Mouse (Mus musculus) embryonic fibroblast, embryonic 13.5 days (primary cell): ENCODE data around the gene Zmym4.

Experiments
- CTCF ChIP-seq: IDR thresholded peaks from 2 replicates; pipeline ENCODE4 v1.5.1; 2011; ENCODE audit warnings: mild to moderate bottlenecking, control low read depth, low read length, moderate library complexity, borderline replicate concordance; ENCODE audit not compliant: insufficient read depth
- POLR2A ChIP-seq: IDR thresholded peaks from 2 replicates; pipeline ENCODE4 v1.6.1; 2011; ENCODE audit warnings: low read depth, mild to moderate bottlenecking, control low read depth, low read length, moderate library complexity

- no peak for TF ChIP-seq CTCF
- no peak for TF ChIP-seq POLR2A
Measured at GRCm38 (mm10) chr4:127016366-127016765, 48.4 kb upstream of the Zmym4 start.
